Mouse (Mus musculus): ENCODE measurements around the gene Cyp4x1.
"Not testable (repeated sequence)": the region's sequence is repeated elsewhere in the genome, so short reads cannot be mapped to it uniquely, and the experiment has no call there.

DNA sequence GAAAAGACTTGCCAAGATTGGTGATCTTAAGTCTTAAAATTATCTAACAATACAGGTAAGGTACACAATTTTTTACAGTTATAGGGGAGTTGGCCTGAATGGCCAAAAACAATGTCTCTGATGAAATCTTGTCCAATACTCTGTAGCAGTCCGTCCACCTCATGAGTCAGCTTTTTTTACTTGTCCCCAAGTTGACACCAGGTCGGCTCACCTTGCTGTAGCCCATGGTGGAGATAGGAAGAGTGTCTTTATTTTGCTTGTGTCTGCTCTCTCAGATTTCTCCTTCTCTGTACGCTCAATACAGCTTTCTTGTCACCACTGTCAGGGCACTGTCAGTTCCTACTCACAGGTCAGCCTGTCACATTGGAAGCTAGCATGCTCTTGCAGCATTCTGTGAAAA is 24.9 kb upstream of the Cyp4x1 start:
- TF ChIP-seq CTCF, EP300 (IDR thresholded peaks at IDR 0.05): not testable (repeated sequence)

Measured in lung, postnatal 0 days (tissue).